Mouse (Mus musculus) thymus, postnatal 25 days (tissue): ENCODE data around the gene Nsun7.

Experiments used
- DNase-seq: peaks from one replicate; pipeline ENCODE4 v3.0.0; 2022

Nsun7 gene

GRCm38 (mm10) chr5:66294106-66294625, 34.5 kb downstream of the Nsun7 start:
- peak; percentile 6 for DNase-seq

GRCm38 (mm10) chr5:66294952-66295351, 35.3 kb downstream of the Nsun7 start:
- no peak for DNase-seq

- DNase-seq = no peak
Observed at GRCm38 (mm10) chr5:66296116-66296515, 36.4 kb downstream of the Nsun7 start.

- no peak for DNase-seq
Observed at GRCm38 (mm10) chr5:66298856-66299255, 39.2 kb downstream of the Nsun7 start.

- DNase-seq = no peak
Observed at GRCm38 (mm10) chr5:66300576-66300975, 40.9 kb downstream of the Nsun7 start.

- DNase-seq = no peak
Observed at GRCm38 (mm10) chr5:66302085-66302815, 42.6 kb downstream of the Nsun7 start.

- DNase-seq = no peak
Observed at GRCm38 (mm10) chr5:66302873-66303272, 43.2 kb downstream of the Nsun7 start.

GRCm38 (mm10) chr5:66304300-66305067, 44.8 kb downstream of the Nsun7 start:
- DNase-seq = no peak

- no peak for DNase-seq
Observed at GRCm38 (mm10) chr5:66305511-66305910, 45.8 kb downstream of the Nsun7 start.

- DNase-seq = no peak
Observed at GRCm38 (mm10) chr5:66310328-66310727, 50.6 kb downstream of the Nsun7 start.

- no peak for DNase-seq
Observed at GRCm38 (mm10) chr5:66310806-66311205, 51.1 kb downstream of the Nsun7 start.

GRCm38 (mm10) chr5:66315791-66316190, 56.1 kb downstream of the Nsun7 start:
- no peak for DNase-seq

GRCm38 (mm10) chr5:66319341-66319740, 59.6 kb downstream of the Nsun7 start:
- peak; percentile 72 for DNase-seq

GRCm38 (mm10) chr5:66319827-66320404, 60.2 kb downstream of the Nsun7 start:
- DNase-seq = no peak

- DNase-seq = no peak
Observed at GRCm38 (mm10) chr5:66323131-66323530, 63.4 kb downstream of the Nsun7 start.

- no peak for DNase-seq
Observed at GRCm38 (mm10) chr5:66323603-66324002, 63.9 kb downstream of the Nsun7 start.

- peak; percentile 14 for DNase-seq
Observed at GRCm38 (mm10) chr5:66326395-66326794, 66.7 kb downstream of the Nsun7 start.

GRCm38 (mm10) chr5:66327949-66328726, 68.4 kb downstream of the Nsun7 start:
- DNase-seq = no peak

GRCm38 (mm10) chr5:66328766-66329165, 69.1 kb downstream of the Nsun7 start:
- no peak for DNase-seq

GRCm38 (mm10) chr5:66330806-66331205, 71.1 kb downstream of the Nsun7 start:
- DNase-seq = no peak

GRCm38 (mm10) chr5:66337025-66337968, 77.6 kb downstream of the Nsun7 start:
- DNase-seq = peak; percentile 55

GRCm38 (mm10) chr5:66337969-66338345, 78.3 kb downstream of the Nsun7 start:
- DNase-seq = no peak
